Mouse (Mus musculus) heart, adult 2 months (tissue): Measurements from ENCODE around the gene Trrap. TPM values are rescaled to one million over a fixed set of nuclear protein-coding genes. Genes with fewer than 3 reads are reported as not detected.

Source experiments
- DNase-seq, 2 experiments: peaks; one replicate each; pipeline ENCODE4 v3.0.0; 2021
- H3K27ac ChIP-seq: fragments of 200-600 bp; 2 replicates; pipeline ENCODE4 v1.8.1; 2022
- H3K27me3 ChIP-seq: fragments of 200-500 bp; 2 replicates; pipeline ENCODE4 v1.6.1; 2012; ENCODE audit warnings: mild to moderate bottlenecking, low read length, inconsistent platforms, mixed read lengths; ENCODE audit not compliant: control insufficient read depth, insufficient read depth
- H3K36me3 ChIP-seq: fragments of 200-500 bp; 2 replicates; pipeline ENCODE4 v1.6.1; 2012; ENCODE audit warnings: low read length, inconsistent platforms; ENCODE audit not compliant: control insufficient read depth, insufficient read depth
- H3K4me1 ChIP-seq: fragments of 200-500 bp; 2 replicates; pipeline ENCODE4 v1.6.1; 2011; ENCODE audit warnings: low read length; ENCODE audit not compliant: control insufficient read depth, insufficient read depth
- H3K4me3 ChIP-seq: fragments of 200-600 bp; 2 replicates; pipeline ENCODE4 v1.8.1; 2022
- H3K79me2 ChIP-seq: fragments of 200-500 bp; replicated peaks from 2 replicates; pipeline ENCODE4 v1.6.1; 2012; ENCODE audit warnings: mild to moderate bottlenecking, inconsistent platforms, low read length, moderate library complexity, mixed read lengths; ENCODE audit not compliant: control insufficient read depth, insufficient read depth
- H3K9ac ChIP-seq: fragments of 200-500 bp; 2 replicates; pipeline ENCODE4 v1.6.1; 2012; ENCODE audit warnings: low read depth, mild to moderate bottlenecking, control low read depth, inconsistent platforms, low read length, mixed read lengths
- CTCF ChIP-seq: fragments of 200-600 bp; IDR thresholded peaks from 2 replicates; pipeline ENCODE4 v1.8.1; 2022; ENCODE audit warnings: antibody characterized with exemption, mild to moderate bottlenecking, moderate library complexity
- EP300 ChIP-seq: fragments of 200-500 bp; IDR thresholded peaks from 2 replicates; pipeline ENCODE4 v1.6.1; 2011; ENCODE audit warnings: low read depth, low read length, control low read depth; ENCODE audit not compliant: insufficient read depth
- POLR2A ChIP-seq: fragments of 200-500 bp; IDR thresholded peaks from 2 replicates; pipeline ENCODE4 v1.6.1; 2011; ENCODE audit warnings: mild to moderate bottlenecking, low read depth, low read length, control low read depth; ENCODE audit not compliant: insufficient read depth
- WGBS: fragments of 180-500 bp; shearing (Covaris S2); methylation state at CpG from one replicate; pipeline ENCODE4 v1.1.7; 2018; 5-methylcytosine and 5-hydroxymethylcytosine counted together
- intact Hi-C: fragments of 180-260 bp; cut with DNase I; formaldehyde crosslinking; loops from one replicate; pipeline ENCODE4 v1.15.1; 2025
- microRNA-seq, 2 experiments: library from miRNA; unstranded; fragments of <30 nt; microRNA quantifications; one replicate each; pipeline ENCODE4 v1.2.0; 2021
- polyA plus RNA-seq: library from polyadenylated mRNA; depleted of rRNA; stranded (reverse); fragments of >200 nt; gene quantifications from 2 replicates; pipeline ENCODE4 v1.2.3, GENCODE M21; 2012; rRNA removed
- total RNA-seq, 2 experiments: library from RNA; stranded (reverse); gene quantifications; 2 replicates each; pipeline ENCODE4 v1.2.3; 2021

The Trrap gene
- total and polyA plus RNA-seq, 3 experiments: 35.3 to 52.4 (median 38.3) TPM

DNA sequence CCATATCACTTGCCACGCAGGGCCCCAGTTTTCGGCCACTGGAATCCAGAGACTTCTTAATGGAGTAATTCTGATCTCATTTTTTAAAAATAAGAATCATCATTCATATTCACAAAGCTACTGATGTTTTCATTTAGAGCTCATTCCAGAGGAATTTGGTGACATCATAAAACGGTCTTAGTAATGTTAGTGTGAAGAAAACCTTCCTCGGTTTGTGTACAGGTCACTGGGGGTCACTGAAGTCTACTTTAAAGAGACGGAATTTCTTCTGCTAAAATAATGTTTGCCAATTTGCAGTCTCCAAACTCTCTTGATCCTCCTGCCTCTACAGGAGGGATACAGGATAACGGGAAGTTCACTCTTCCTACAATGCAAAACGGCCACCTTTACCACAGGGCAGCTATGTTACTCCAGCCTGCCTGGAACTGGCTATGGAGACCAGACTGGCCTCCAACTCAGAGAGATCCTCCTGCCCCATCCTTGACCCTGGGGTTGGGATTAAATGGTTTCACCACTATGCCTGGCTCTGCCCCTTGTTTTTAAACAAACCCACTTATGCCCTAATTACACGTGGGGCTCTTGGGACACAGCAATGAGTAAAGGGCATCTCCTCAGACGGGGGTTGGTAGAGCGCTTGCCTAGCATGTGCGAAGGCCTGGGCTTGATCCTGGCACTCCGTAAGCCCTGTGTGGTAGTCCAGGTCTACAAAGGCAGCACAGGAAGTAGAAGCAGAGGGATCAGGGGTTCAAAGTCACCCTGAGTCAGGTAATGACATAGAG lies 137.0 kb downstream of the Trrap start:
- H3K4me1 ChIP-seq: peaks cover 6% of the 10 kb centered on the region
- H3K36me3 ChIP-seq: no peaks in the 10 kb centered on the region; the same call in 1 of the 2 replicates
- no peak overlapping the region for H3K27ac ChIP-seq
- peaks cover 12% of the 10 kb centered on the region for H3K79me2 ChIP-seq
- no peak overlapping the region for H3K4me3 ChIP-seq
- WGBS: 69% methylated on average over 12 of the region's 12 CpGs
- no peaks in the 10 kb centered on the region for H3K27me3 ChIP-seq
- H3K9ac ChIP-seq: no peak overlapping the region
- DNase-seq: no peak
- TF ChIP-seq EP300 (no peak), POLR2A (no peak), CTCF (no peak)
- intact Hi-C loops: no loop called here

DNA sequence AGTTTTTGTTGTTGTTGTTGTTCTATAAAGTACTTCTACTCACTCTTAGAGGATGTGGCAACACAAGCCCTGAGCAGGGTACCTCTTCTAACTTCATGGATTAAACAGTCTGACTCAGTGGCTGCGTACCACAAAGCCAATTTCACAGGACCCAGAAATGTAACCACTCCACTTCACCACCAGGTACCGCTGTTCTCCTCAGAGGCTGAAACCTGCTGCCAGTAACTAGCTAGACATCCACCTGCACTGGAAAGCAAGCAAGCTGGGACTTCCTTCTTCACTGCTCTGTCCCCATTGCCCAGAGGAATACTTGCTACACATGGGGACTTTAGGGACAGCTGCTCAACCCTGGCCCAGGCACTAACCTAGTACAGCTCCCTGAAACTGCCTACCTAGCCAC lies 140.1 kb downstream of the Trrap start:
- DNase-seq: no peak
- H3K27me3 ChIP-seq: no peaks in the 10 kb centered on the region
- 84% methylated on average over 2 of the region's 2 CpGs for whole genome bisulfite sequencing
- intact Hi-C loops: no loop called here
- H3K9ac ChIP-seq: no peak overlapping the region
- no peak overlapping the region for H3K27ac ChIP-seq
- H3K4me1 ChIP-seq: peaks cover 22% of the 10 kb centered on the region
- TF ChIP-seq CTCF: peak; percentile 62
- no peak for TF ChIP-seq EP300
- H3K4me3 ChIP-seq: no peak overlapping the region
- peaks cover 12% of the 10 kb centered on the region for H3K79me2 ChIP-seq
- no peaks in the 10 kb centered on the region; the same call in 1 of the 2 replicates for H3K36me3 ChIP-seq

Small RNA genes lying within 50 kb of the gene (microRNA-seq; reads per million reads assigned to microRNA genes)
- 0 reads per million in 2 experiments for gene Mir7039

Other genes with a start within 250 kb of the Trrap start
- gene Nptx2, start 221.8 kb upstream of the Trrap start, total RNA-seq: under 1 TPM; 0.11 to 0.21 TPM
- gene Nptx2, start 221.8 kb upstream of the Trrap start, polyA plus RNA-seq: 0.09 and 0.35 TPM in 2 replicates
- under 1 TPM; 0.21 to 0.27 TPM for gene Tmem130, start 5.9 kb upstream of the Trrap start, total RNA-seq
- 0.29 and 0.35 TPM in 2 replicates for gene Tmem130, start 5.9 kb upstream of the Trrap start, polyA plus RNA-seq
- gene Smurf1, start 198.1 kb downstream of the Trrap start, total RNA-seq: 10 to 100 TPM; 26.6 to 27.0 TPM
- gene Smurf1, start 198.1 kb downstream of the Trrap start, polyA plus RNA-seq: 23.1 and 26.2 TPM in 2 replicates